Comparison of ENCODE assay signal across 12 mouse cellular contexts in genomic region chr16:32163891-32164290, GRCm38 (mm10). TPM values are rescaled to one million over a fixed set of nuclear protein-coding genes. Genes with fewer than 3 reads are reported as not detected.
DNase-seq lines count a peak whose midpoint lies in the region; ATAC-seq and TF ChIP-seq lines count a peak whose summit lies in the region.
"Had no signal": no experiment of that assay in that cellular context is flagged by ENCODE, and none has a peak within 500 bp of the region (broad histone marks: within the 10 kb centered on the region; RNA-seq: fewer than 3 reads in every experiment).

No protein-coding gene starts in this region.

- H3K4me2 ChIP-seq in embryonic facial prominence, embryonic 14.5 days (ENCODE audit: low read depth, low read length): 0 out of 2 replicates have a peak overlapping the region, but pooled peaks have one; percentile 80
- peak overlapping the region; percentile 60 for H3K4me2 ChIP-seq in kidney, postnatal 0 days (ENCODE audit: low read length)
- H3K4me2 ChIP-seq in CH12.LX (ENCODE audit: insufficient read depth, low read depth, poor library complexity, severe bottlenecking): peak overlapping the region; percentile 93
- peak overlapping the region; percentile 88; the same call in 1 of the 2 replicates for H3K4me2 ChIP-seq in limb, embryonic 13.5 days (replicated peaks)
- H3K4me2 ChIP-seq: forebrain, embryonic 15.5 days had no signal

- 0 out of 2 replicates have a peak, but pooled peaks cover 10% of the 10 kb centered on the region for H3K4me1 ChIP-seq in embryonic facial prominence, embryonic 14.5 days (ENCODE audit: control insufficient read depth, insufficient read depth, low read length)
- H3K4me1 ChIP-seq in embryonic facial prominence, embryonic 10.5 days: peaks cover 24% of the 10 kb centered on the region
- H3K4me1 ChIP-seq in kidney, postnatal 0 days (replicated peaks; ENCODE audit: insufficient read depth, low read length): peaks cover 9% of the 10 kb centered on the region; the same call in 1 of the 2 replicates
- H3K4me1 ChIP-seq in CH12.LX (ENCODE audit: control insufficient read depth in 1 of 2, insufficient read depth in 2 of 2): peaks cover 16 to 47% of the 10 kb centered on the region in 2 experiments
- peaks cover 8% of the 10 kb centered on the region for H3K4me1 ChIP-seq in limb, embryonic 13.5 days

- no peak for TF ChIP-seq EP300 in CH12.LX (IDR thresholded peaks at IDR 0.05; ENCODE audit: low read length)

- no peak overlapping the region for H3K27ac ChIP-seq in embryonic facial prominence, embryonic 14.5 days (replicated peaks; ENCODE audit: low read depth, low read length)
- no peak overlapping the region for H3K27ac ChIP-seq in embryonic facial prominence, embryonic 10.5 days (replicated peaks)
- 0 out of 2 replicates have a peak overlapping the region, but pooled peaks have one; percentile 2 for H3K27ac ChIP-seq in kidney, postnatal 0 days
- peak overlapping the region; percentile 82 for H3K27ac ChIP-seq in CH12.LX (ENCODE audit: insufficient read depth, low read depth)
- no peak overlapping the region for H3K27ac ChIP-seq in limb, embryonic 13.5 days
- H3K27ac ChIP-seq: forebrain, embryonic 15.5 days had no signal

- no peak for TF ChIP-seq POLR2A in CH12.LX (IDR thresholded peaks at IDR 0.05; ENCODE audit: low read depth, low read length)

- in situ Hi-C loops in CH12.LX (cut with MboI; ENCODE audit: low pct_ligation_motif_present, low pct_unique_long_range_greater_than_20kb, low sequenced_read_pairs): loop anchor here (5.0 kb wide), 1 partner anchor 37 kb away; no protein-coding TSS in a partner anchor

- dilution Hi-C loops in CH12.LX (cut with MboI; ENCODE audit: extremely low pct_ligation_motif_present, extremely low pct_unique_long_range_greater_than_20kb, low sequenced_read_pairs): no loop called here

- no peaks in the 10 kb centered on the region for H3K36me3 ChIP-seq in embryonic facial prominence, embryonic 14.5 days (ENCODE audit: control insufficient read depth, insufficient read depth, low read length)
- H3K36me3 ChIP-seq in embryonic facial prominence, embryonic 10.5 days (replicated peaks): no peaks in the 10 kb centered on the region
- H3K36me3 ChIP-seq in kidney, postnatal 0 days (ENCODE audit: insufficient read depth, low read length): no peaks in the 10 kb centered on the region
- peaks cover 18 to 36% of the 10 kb centered on the region in 2 experiments for H3K36me3 ChIP-seq in CH12.LX (replicated peaks in 1 of 2; ENCODE audit: control insufficient read depth in 1 of 2, insufficient read depth in 1 of 2, low read length in 1 of 2)
- H3K36me3 ChIP-seq in limb, embryonic 13.5 days: no peaks in the 10 kb centered on the region
- H3K36me3 ChIP-seq: forebrain, embryonic 15.5 days had no signal

- TF ChIP-seq RAD21 in CH12.LX (IDR thresholded peaks at IDR 0.05; ENCODE audit: low read depth, low read length): no peak

- WGBS in embryonic facial prominence, embryonic 14.5 days: 73% methylated on average over 5 of the region's 5 CpGs
- 86% methylated on average over 5 of the region's 5 CpGs for WGBS in embryonic facial prominence, embryonic 10.5 days
- 72% methylated on average over 5 of the region's 5 CpGs for WGBS in kidney, postnatal 0 days
- 80% methylated on average over 5 of the region's 5 CpGs for WGBS in limb, embryonic 13.5 days

- no peak overlapping the region for H3K9ac ChIP-seq in embryonic facial prominence, embryonic 14.5 days (ENCODE audit: low read depth, low read length)
- H3K9ac ChIP-seq in kidney, postnatal 0 days (ENCODE audit: low read depth, low read length): no peak overlapping the region
- peak overlapping the region; percentile 85 for H3K9ac ChIP-seq in CH12.LX (ENCODE audit: insufficient read depth, low read depth)
- no peak overlapping the region for H3K9ac ChIP-seq in limb, embryonic 13.5 days
- H3K9ac ChIP-seq: forebrain, embryonic 15.5 days had no signal

- DNase-seq in embryonic facial prominence, embryonic 14.5 days (ENCODE audit: low spot score): no peak
- DNase-seq in embryonic facial prominence, embryonic 10.5 days (ENCODE audit: low spot score): no peak
- DNase-seq in kidney, postnatal 0 days (ENCODE audit: low spot score): no peak
- DNase-seq in kidney, postnatal 36 days: no peak
- DNase-seq in CH12.LX (ENCODE audit: extremely low read depth): peak; percentile 25
- DNase-seq in embryo, embryonic 9.5 days (ENCODE audit: extremely low spot score): no peak
- DNase-seq in cerebellum, postnatal 36 days: no peak
- DNase-seq: adrenal gland, postnatal 25 days had no signal

- peaks cover 12% of the 10 kb centered on the region for H3K27me3 ChIP-seq in embryonic facial prominence, embryonic 14.5 days (replicated peaks; ENCODE audit: control insufficient read depth, insufficient read depth, low read length)
- H3K27me3 ChIP-seq in embryonic facial prominence, embryonic 10.5 days (replicated peaks; ENCODE audit: low read depth, poor library complexity, severe bottlenecking): peaks cover 27% of the 10 kb centered on the region
- no peaks in the 10 kb centered on the region for H3K27me3 ChIP-seq in kidney, postnatal 0 days (ENCODE audit: insufficient read depth, low read length)
- H3K27me3 ChIP-seq in CH12.LX (replicated peaks): no peaks in the 10 kb centered on the region
- H3K27me3 ChIP-seq in limb, embryonic 13.5 days: peaks cover 13% of the 10 kb centered on the region
- H3K27me3 ChIP-seq: forebrain, embryonic 15.5 days had no signal

- H3K79me2 ChIP-seq in CH12.LX (replicated peaks; ENCODE audit: control insufficient read depth, extremely low read depth, insufficient read depth, poor library complexity, severe bottlenecking): peaks cover 60% of the 10 kb centered on the region

- no peaks in the 10 kb centered on the region for H3K9me3 ChIP-seq in embryonic facial prominence, embryonic 14.5 days (ENCODE audit: control insufficient read depth, low read length)
- H3K9me3 ChIP-seq in embryonic facial prominence, embryonic 10.5 days: no peaks in the 10 kb centered on the region
- no peaks in the 10 kb centered on the region for H3K9me3 ChIP-seq in kidney, postnatal 0 days (replicated peaks; ENCODE audit: low read length)
- peaks cover 7% of the 10 kb centered on the region for H3K9me3 ChIP-seq in CH12.LX (replicated peaks; ENCODE audit: low read length)
- no peaks in the 10 kb centered on the region for H3K9me3 ChIP-seq in limb, embryonic 13.5 days
- H3K9me3 ChIP-seq: forebrain, embryonic 15.5 days had no signal

- H3K4me3 ChIP-seq in embryonic facial prominence, embryonic 14.5 days (ENCODE audit: low read depth, low read length): peak overlapping the region; percentile 39; the same call in 1 of the 2 replicates
- H3K4me3 ChIP-seq in embryonic facial prominence, embryonic 10.5 days: no peak overlapping the region
- H3K4me3 ChIP-seq in kidney, postnatal 0 days (replicated peaks; ENCODE audit: low read depth, low read length): 0 out of 2 replicates have a peak overlapping the region, but pooled peaks have one; percentile 36
- H3K4me3 ChIP-seq in CH12.LX (replicated peaks in 1 of 3; ENCODE audit: low read depth in 2 of 3, low read length in 2 of 3, poor library complexity in 1 of 3): peak overlapping the region; percentile 78 to 79 (median 79)
- H3K4me3 ChIP-seq in limb, embryonic 13.5 days: peak overlapping the region; percentile 49; the same call in 1 of the 2 replicates
- H3K4me3 ChIP-seq: forebrain, embryonic 15.5 days had no signal

- no peak for TF ChIP-seq CTCF in kidney, postnatal 0 days (IDR thresholded peaks at IDR 0.05; ENCODE audit: low read depth)
- no peak for TF ChIP-seq CTCF in CH12.LX (conservative IDR thresholded peaks at IDR 0.05 in 1 of 2, IDR thresholded peaks at IDR 0.05 in 1 of 2; ENCODE audit: low read depth in 2 of 2, low read length in 2 of 2)

- no peak for ATAC-seq in embryonic facial prominence, embryonic 14.5 days (ENCODE audit: low read depth)
- ATAC-seq in kidney, postnatal 0 days (replicated peaks; ENCODE audit: low FRiP score, low read depth): no peak
- ATAC-seq in limb, embryonic 13.5 days (ENCODE audit: low FRiP score, low read depth): no peak
- ATAC-seq: forebrain, embryonic 15.5 days; midbrain, embryonic 16.5 days had no signal

TF ChIP-seq in CH12.LX, 34 proteins besides CTCF, POLR2A, EP300 and RAD21 (continues in another document):
- TF ChIP-seq E2F4 (IDR thresholded peaks at IDR 0.05; ENCODE audit: insufficient replicate concordance, low read depth, low read length): no peak
- TF ChIP-seq NELFE (IDR thresholded peaks at IDR 0.05; ENCODE audit: low read depth, low read length): no peak
- TF ChIP-seq SMC3 (IDR thresholded peaks at IDR 0.05; ENCODE audit: low read depth, low read length): no peak
- no peak for TF ChIP-seq ZC3H11A (IDR thresholded peaks at IDR 0.05; ENCODE audit: low read depth, low read length)
- no peak for TF ChIP-seq HCFC1 (IDR thresholded peaks at IDR 0.05; ENCODE audit: low read depth, low read length)
- no peak for TF ChIP-seq ELF1 (IDR thresholded peaks at IDR 0.05; ENCODE audit: low read depth, low read length)
- no peak for TF ChIP-seq NRF1 (IDR thresholded peaks at IDR 0.05; ENCODE audit: low read depth, low read length)
- no peak for TF ChIP-seq TCF12 (IDR thresholded peaks at IDR 0.05; ENCODE audit: low read depth, low read length)
- no peak for TF ChIP-seq BHLHE40 (IDR thresholded peaks at IDR 0.05; ENCODE audit: low read depth, low read length)
- TF ChIP-seq KAT2A (IDR thresholded peaks at IDR 0.05; ENCODE audit: insufficient replicate concordance, low read length): no peak
- no peak for TF ChIP-seq MEF2A (IDR thresholded peaks at IDR 0.05; ENCODE audit: borderline replicate concordance, low read depth, low read length)

RNA-seq across cellular contexts. Expression of gene Nrros, which starts 1.5 kb away (rescaled TPM):
- polyA plus RNA-seq in embryonic facial prominence, embryonic 14.5 days (2014; fragmentation: Nextera tagmentation; extraction: Ambion mirVana): 23.1 and 23.7 TPM in 2 replicates
- polyA plus RNA-seq in embryonic facial prominence, embryonic 10.5 days (2016; fragmentation: Nextera tagmentation; extraction: Ambion mirVana): 7.3 and 8.1 TPM in 2 replicates
- polyA plus RNA-seq in kidney, postnatal 0 days (2015; fragmentation: Nextera tagmentation; extraction: Ambion mirVana): 13.9 and 15.3 TPM in 2 replicates
- 49.6 and 54.9 TPM in 2 replicates for total RNA-seq in CH12.LX (2012; rRNA removed)
- total RNA-seq in CH12.LX (2014; rRNA removed): 55.1 and 64.3 TPM in 2 replicates
- 52.2 and 71.0 TPM in 2 replicates for polyA plus RNA-seq in CH12.LX (2012; ENCODE audit: insufficient read length, low read depth)
- 12.3 and 14.3 TPM in 2 replicates for polyA plus RNA-seq in limb, embryonic 13.5 days (2015; fragmentation: Nextera tagmentation; extraction: Ambion mirVana)

RNA-seq across cellular contexts. Expression of gene Bex6, which starts 15.7 kb away (rescaled TPM):
- not detected in 2 replicates for polyA plus RNA-seq in embryonic facial prominence, embryonic 14.5 days (2014; fragmentation: Nextera tagmentation; extraction: Ambion mirVana)
- polyA plus RNA-seq in embryonic facial prominence, embryonic 10.5 days (2016; fragmentation: Nextera tagmentation; extraction: Ambion mirVana): not detected in 2 replicates
- not detected in 2 replicates for polyA plus RNA-seq in kidney, postnatal 0 days (2015; fragmentation: Nextera tagmentation; extraction: Ambion mirVana)
- total RNA-seq in CH12.LX (2012; rRNA removed): not detected in 2 replicates
- not detected in 2 replicates for total RNA-seq in CH12.LX (2014; rRNA removed)
- not detected in 2 replicates for polyA plus RNA-seq in CH12.LX (2012; ENCODE audit: insufficient read length, low read depth)
- 0.36 TPM in 1 of 2 replicates, not detected in the other for polyA plus RNA-seq in limb, embryonic 13.5 days (2015; fragmentation: Nextera tagmentation; extraction: Ambion mirVana)
- total RNA-seq: adrenal gland, postnatal 25 days; left cerebral cortex, postnatal 14 days had no signal
- polyA plus RNA-seq: forebrain, embryonic 15.5 days; midbrain, embryonic 16.5 days had no signal

Comparison
In these comparisons a context has a peak if more than half of its experiments do, and no peak if none do; other contexts are left out.
1. H3K27ac ChIP-seq: peak in kidney, postnatal 0 days (single experiment) and CH12.LX (single experiment); none in embryonic facial prominence, embryonic 14.5 days (single experiment), embryonic facial prominence, embryonic 10.5 days (single experiment) and limb, embryonic 13.5 days (single experiment).
2. Peak in every context shown above with its lines, with median percentiles within 50 percentile points of each other: H3K4me2 ChIP-seq.